Mouse (Mus musculus): ENCODE data around the gene Arid3b. TPM values are rescaled to one million over a fixed set of nuclear protein-coding genes. Genes with fewer than 3 reads are reported as not detected.
"Not testable (repeated sequence)": the region's sequence is repeated elsewhere in the genome, so short reads cannot be mapped to it uniquely, and the experiment has no call there.

Gene Arid3b
- 1 to 10 TPM; 2.9 to 5.4 (median 3.4) TPM for total RNA-seq (2022)

DNA sequence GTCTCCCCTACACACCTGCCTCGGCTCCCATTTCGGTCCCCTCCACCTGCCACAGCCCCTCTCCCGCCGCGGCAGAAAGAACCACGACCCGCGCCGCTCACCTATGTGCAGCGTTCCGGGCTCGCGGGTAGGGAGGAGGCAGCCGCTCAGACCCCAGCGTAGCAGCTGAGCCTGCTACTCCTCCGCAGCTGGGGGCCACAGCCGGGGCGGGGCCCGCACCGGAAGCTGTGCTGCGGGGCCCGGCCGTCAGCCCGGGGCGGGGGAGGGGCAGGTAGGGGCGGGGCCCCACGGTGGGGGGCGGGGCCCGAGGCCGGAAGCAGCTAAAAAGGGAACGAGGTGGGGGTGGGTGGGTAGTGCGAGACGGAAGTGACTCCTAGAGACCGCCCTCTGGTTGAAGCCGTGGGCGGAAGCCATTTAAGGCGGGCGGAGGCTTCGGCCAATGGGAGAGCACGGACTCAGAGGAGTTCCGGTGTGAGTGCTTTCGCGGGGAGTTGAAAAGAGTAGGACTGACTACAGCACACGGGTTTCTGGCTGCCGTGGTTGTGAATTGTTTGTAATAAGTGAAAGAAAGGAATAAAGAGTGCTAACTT lies at the start of gene Arid3b:
Gene Arid3b (minus strand): TSS at position 213 of the 590 bp plus-strand sequence.
- DNase-seq (ENCODE audit: low spot score) = peak; percentile 89

DNA sequence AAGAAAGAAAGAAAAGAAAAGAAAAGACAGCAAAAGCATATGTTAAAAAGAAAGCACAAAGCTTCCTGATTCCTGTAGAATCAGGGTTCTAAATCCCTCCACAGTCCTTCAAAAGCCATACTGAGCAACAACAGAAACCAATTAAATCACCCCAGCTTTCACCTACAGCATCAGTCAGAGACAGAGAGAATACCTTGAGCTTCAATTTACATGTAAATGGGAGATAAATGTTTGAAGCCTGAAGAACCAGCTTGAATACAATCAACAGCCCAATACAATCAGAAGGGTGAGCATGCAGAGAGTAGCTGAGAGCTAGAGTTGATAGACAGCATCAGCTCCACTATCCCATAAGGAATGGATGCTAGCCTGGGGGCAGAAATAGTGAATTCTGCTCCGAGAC lies 46.8 kb upstream of the Arid3b start:
- no peak for DNase-seq (ENCODE audit: low spot score)

GRCm38 (mm10) chr9:57881781-57882180 lies 45.2 kb upstream of the Arid3b start:
- not testable (repeated sequence) for DNase-seq (ENCODE audit: low spot score)

DNA sequence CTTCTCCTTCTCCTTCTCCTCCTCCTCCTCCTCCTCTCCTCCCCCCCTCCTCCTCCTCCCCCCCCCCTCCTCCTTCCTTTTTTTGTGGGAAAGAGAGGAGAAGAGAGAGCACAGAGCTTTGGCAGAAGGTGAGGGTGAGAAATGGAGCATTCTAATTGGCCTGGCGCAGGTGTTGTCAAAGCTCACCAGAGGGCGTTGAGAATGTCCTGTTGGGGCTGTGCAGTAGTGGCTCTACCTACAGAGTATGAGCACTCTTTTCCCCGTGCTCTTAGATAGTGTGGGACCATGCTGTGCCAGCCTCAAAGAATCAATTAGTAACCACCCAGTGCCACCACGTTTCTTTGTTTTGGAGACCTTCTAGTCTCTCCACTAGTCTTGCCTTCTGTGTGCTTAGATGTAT lies 43.7 kb upstream of the Arid3b start:
- DNase-seq (ENCODE audit: low spot score) = no peak

DNA sequence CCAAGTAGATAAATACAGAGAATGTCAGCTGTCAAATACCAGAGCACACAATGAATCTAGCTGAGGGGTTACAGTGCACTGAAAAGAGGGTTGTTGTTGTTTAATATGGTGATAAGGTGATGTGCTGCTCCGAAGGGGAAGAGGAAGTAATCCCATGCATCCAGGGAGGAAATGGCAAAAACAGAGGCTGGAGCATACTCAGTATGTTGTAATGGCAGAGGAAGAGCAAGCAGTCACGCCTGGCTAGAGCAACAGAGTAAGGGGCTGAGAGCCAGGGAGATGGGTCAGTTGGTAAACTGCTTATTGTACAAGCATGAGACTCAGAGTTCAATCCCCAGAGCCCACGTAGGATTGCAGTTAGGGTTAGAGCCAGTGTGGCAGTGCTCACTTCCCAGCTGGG lies 42.6 kb upstream of the Arid3b start:
- no peak for DNase-seq (ENCODE audit: low spot score)

DNA sequence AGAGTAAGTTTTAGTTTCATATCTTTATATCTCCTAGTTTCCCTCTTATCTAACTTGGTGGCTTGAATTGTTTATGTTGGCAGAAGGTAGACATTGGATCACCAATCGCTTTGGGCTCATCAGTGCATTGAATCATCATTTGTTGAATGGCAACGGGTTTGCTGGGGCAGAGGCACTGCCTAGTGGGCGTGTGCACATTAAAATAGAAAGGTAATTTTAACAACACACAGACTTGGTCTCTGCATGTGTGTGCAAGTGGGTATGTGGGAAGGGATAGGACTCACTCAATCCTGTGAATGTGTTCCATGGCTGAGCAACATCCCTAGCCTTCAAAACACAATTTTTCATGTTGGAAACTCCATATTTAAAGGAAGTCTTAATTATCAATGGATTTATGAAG lies 38.4 kb upstream of the Arid3b start:
- no peak for DNase-seq (ENCODE audit: low spot score)

GRCm38 (mm10) chr9:57874134-57874533 lies 37.5 kb upstream of the Arid3b start:
- DNase-seq (ENCODE audit: low spot score) = no peak

- no peak for DNase-seq (ENCODE audit: low spot score)
Measured at GRCm38 (mm10) chr9:57870273-57870816, 33.8 kb upstream of the Arid3b start.

DNA sequence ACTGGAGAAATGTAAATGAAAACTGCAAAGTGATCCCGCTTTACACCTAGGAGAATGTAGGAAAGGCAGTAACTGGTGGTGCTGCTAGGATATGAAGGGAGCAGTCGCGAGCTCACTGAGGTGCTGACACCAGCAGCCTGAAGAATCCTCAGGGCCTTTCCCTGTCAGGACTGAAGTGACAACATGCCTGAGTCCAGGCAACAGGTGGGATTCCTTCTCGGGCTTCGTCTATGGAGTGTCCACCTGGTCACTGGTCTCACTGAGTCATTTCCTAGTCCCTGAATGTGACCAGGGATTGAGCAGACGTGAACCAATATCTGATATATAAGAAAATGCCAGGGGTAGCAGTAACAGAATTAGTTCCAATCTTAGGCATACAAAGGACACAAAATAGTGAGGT lies 32.2 kb upstream of the Arid3b start:
- DNase-seq (ENCODE audit: low spot score) = no peak

DNA sequence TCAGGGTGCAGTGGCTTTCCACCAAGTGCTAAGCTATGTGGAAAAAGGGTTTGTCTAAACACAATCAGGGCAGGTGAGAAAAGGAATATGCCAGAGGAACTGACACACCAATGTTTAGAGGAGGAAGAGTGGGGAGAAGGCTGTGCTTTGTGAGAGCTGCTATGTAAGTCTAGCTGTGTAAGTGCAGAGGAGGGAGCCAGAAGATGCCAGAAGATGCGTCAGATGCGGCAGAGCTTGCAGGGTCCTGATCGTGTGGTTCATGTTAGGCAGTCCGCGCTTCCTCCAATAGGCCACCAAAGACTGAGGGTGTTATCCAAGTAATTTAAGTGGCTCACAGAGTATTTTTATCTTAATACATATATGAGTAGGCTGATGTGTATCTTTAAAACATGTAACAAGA lies 31.3 kb upstream of the Arid3b start:
- no peak for DNase-seq (ENCODE audit: low spot score)

GRCm38 (mm10) chr9:57867236-57867635 lies 30.6 kb upstream of the Arid3b start:
- no peak for DNase-seq (ENCODE audit: low spot score)

DNA sequence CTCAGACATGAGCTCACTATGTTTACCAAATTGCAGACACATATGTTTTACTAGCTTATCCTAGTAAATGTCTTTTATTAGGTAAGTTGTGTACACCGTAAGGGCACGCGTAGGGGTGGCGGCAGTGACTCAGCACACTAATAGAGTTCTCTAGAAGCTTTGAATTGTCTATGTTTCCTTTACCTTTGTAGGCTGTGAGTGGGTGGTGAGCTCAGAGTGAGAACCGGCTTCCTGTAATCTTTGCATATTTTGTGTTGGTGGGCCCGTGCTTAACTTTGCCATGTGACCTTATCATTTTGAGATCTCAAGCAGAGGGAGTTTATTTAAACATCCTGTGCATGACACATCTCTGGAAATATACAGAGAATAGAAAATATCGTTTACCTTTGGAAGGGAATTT lies 29.9 kb upstream of the Arid3b start:
- DNase-seq (ENCODE audit: low spot score) = no peak

- DNase-seq (ENCODE audit: low spot score) = peak; percentile 57
Measured at GRCm38 (mm10) chr9:57864336-57864735, 27.7 kb upstream of the Arid3b start.

GRCm38 (mm10) chr9:57861951-57862471 lies 25.4 kb upstream of the Arid3b start:
- DNase-seq (ENCODE audit: low spot score) = peak; percentile 41

DNA sequence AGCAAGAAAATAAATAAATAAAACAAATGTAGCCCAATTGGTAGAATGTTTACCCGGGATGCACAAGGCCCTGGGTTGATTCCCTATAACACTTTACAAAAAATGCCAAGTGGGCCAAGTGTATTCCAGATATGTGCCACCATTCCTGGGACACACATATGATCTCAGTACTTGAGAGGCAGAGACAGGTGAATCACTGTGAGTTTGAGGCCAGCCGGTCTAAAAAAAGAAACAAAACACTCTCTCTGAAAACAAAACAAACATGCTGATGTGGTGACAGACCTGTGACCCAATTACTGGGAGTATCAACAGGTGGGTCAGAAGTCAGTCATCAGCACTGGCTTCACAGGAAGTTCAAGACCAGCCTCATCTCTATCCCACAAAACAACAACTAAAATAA lies 19.9 kb upstream of the Arid3b start:
- DNase-seq (ENCODE audit: low spot score) = no peak

GRCm38 (mm10) chr9:57854280-57854679 lies 17.7 kb upstream of the Arid3b start:
- peak; percentile 16 for DNase-seq (ENCODE audit: low spot score)

DNA sequence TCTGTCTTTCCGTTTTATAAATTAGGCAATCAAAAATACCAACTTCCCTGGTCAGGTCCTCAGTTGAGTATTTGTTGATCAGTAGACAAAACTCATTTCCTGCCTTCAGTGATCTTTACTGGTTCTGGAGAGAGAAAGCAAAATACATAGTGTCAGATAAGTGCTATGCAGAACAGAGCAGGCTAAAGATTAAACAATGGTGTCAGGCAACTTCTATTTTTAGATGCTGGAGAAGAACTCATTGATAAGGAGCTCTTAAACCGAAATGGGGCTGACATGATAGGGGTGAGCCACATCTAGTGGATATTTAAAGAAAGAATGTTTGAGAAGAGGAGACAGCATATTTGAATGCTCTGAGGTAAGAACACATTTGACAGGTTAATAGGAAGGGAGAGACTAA lies 2.4 kb upstream of the Arid3b start:
- DNase-seq (ENCODE audit: low spot score) = no peak

- no peak for DNase-seq (ENCODE audit: low spot score)
Measured at GRCm38 (mm10) chr9:57835841-57836514, 615 bp downstream of the Arid3b start.

- DNase-seq (ENCODE audit: low spot score) = no peak
Measured at GRCm38 (mm10) chr9:57834629-57835417, 1.8 kb downstream of the Arid3b start.

GRCm38 (mm10) chr9:57833762-57834471 lies 2.7 kb downstream of the Arid3b start:
- DNase-seq (ENCODE audit: low spot score) = no peak

- DNase-seq (ENCODE audit: low spot score) = peak; percentile 95
Measured at GRCm38 (mm10) chr9:57831267-57832082, 5.1 kb downstream of the Arid3b start.
